Mouse (Mus musculus): ENCODE results near the gene Galr2. TPM values are rescaled to one million over a fixed set of nuclear protein-coding genes. Genes with fewer than 3 reads are reported as not detected.
"Not testable (repeated sequence)": the region's sequence is repeated elsewhere in the genome, so short reads cannot be mapped to it uniquely, and the experiment has no call there.

Gene Galr2
- polyA plus RNA-seq, 1 experiment from 2014 or later: 0.07 TPM

DNA sequence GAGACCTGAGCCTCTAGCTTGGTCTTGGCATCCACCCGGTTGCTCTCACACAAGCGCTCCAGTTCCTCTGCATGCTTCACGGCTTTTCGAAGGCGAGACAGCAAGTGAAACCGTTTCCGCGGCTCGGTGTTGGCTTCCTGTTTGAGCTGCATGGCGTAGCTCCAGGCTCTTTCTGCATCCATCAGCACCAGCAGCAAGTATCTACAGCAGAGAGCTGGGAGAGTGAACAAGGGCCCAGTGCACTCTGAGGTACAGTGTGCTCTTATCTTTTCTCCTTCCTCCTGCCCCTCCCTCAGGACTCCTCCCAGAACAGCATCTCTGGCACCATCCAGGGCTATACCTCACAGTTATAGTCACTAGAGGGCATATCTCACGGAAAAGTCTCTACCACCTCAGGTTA lies 15.4 kb upstream of the Galr2 start:
- Histone ChIP-seq H3K4me3 (ENCODE audit: low read depth, low read length) (no peak overlapping the region), H3K27ac (ENCODE audit: low read depth, low read length) (no peak overlapping the region), H3K36me3 (ENCODE audit: control insufficient read depth, insufficient read depth, low read length) (peaks cover 32% of the 10 kb centered on the region), H3K9me3 (ENCODE audit: control insufficient read depth, low read length) (no peaks in the 10 kb centered on the region), H3K9ac (ENCODE audit: low read length) (no peak overlapping the region), H3K4me2 (no peak overlapping the region), H3K27me3 (ENCODE audit: control insufficient read depth, insufficient read depth, low read length) (no peaks in the 10 kb centered on the region), H3K4me1 (ENCODE audit: control insufficient read depth, insufficient read depth, low read length) (no peaks in the 10 kb centered on the region)
- 90% methylated on average over 11 of the region's 11 CpGs for WGBS
- ATAC-seq (ENCODE audit: low FRiP score) (no peak), DNase-seq (ENCODE audit: low spot score, missing footprints) (no peak)

DNA sequence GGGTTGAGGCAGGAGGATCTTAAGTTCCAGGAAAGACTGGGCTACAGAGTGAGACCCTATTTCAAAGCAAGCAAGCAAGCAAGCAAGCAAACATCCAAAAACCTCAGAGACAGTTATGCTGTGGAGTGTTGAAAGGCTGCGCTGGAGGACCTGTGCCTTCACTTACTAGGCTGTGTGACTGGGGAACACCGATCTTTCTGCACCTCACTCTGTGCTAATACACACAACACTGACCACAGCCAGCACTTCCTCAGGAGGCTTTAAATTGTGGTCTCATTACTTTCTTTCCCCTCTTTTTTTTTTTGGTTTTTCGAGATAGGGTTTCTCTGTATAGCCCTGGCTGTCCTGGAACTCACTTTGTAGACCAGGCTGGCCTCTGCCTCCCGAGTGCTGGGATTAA lies 14.9 kb upstream of the Galr2 start:
- WGBS: 95% methylated on average over 4 of the region's 4 CpGs
- no peak overlapping the region for H3K4me3 ChIP-seq (ENCODE audit: low read depth, low read length)
- DNase-seq (ENCODE audit: low spot score, missing footprints): no peak
- no peaks in the 10 kb centered on the region for H3K4me1 ChIP-seq (ENCODE audit: control insufficient read depth, insufficient read depth, low read length)
- H3K9ac ChIP-seq (ENCODE audit: low read length): no peak overlapping the region
- H3K27me3 ChIP-seq (ENCODE audit: control insufficient read depth, insufficient read depth, low read length): no peaks in the 10 kb centered on the region
- ATAC-seq (ENCODE audit: low FRiP score): no peak
- H3K36me3 ChIP-seq (ENCODE audit: control insufficient read depth, insufficient read depth, low read length): peaks cover 28% of the 10 kb centered on the region
- H3K4me2 ChIP-seq: no peak overlapping the region
- no peak overlapping the region for H3K27ac ChIP-seq (ENCODE audit: low read depth, low read length)
- H3K9me3 ChIP-seq (ENCODE audit: control insufficient read depth, low read length): no peaks in the 10 kb centered on the region

DNA sequence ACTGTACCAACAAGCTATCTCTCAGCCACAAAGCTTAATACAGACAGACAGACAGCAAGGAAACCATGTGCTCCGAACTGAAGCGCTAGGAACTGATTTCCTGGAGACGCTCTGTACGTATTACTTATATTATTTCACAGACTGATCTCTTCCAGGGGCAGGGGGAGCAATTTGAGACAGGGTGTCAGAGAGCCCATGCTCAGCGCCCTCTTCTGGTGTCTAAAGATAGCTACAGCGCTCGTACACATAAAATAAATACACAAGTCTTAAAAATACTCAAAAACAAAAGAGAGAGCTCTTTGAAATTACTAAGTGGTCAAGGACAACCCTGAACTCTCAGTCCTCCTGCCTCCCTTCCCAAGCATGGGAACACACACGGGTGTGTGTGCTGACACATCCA lies 13.1 kb upstream of the Galr2 start:
- WGBS: 89% methylated on average over 8 of the region's 8 CpGs

DNA sequence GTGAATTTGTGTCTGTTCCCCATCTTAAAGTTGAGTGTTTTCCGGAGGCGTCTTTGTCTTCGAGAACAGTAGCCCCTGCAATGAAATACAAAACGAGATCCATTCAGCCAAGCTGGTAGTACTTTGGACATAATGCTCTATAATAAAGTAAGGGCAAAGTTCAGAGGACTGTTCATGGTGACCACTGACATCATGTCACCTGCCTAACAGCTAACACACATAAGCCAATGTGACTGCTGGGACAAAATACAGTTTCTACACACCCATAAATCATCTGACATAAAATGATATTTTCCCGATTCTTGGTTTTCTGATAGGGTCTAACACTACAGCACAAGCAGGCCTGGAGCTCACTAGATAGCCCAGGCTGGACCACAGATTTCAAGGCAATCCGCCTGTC lies 12.4 kb upstream of the Galr2 start:
- Histone ChIP-seq H3K4me1 (ENCODE audit: control insufficient read depth, insufficient read depth, low read length) (peaks cover 11% of the 10 kb centered on the region), H3K9ac (ENCODE audit: low read length) (no peak overlapping the region), H3K27ac (ENCODE audit: low read depth, low read length) (no peak overlapping the region), H3K4me3 (ENCODE audit: low read depth, low read length) (no peak overlapping the region), H3K9me3 (ENCODE audit: control insufficient read depth, low read length) (no peaks in the 10 kb centered on the region), H3K4me2 (no peak overlapping the region), H3K27me3 (ENCODE audit: control insufficient read depth, insufficient read depth, low read length) (no peaks in the 10 kb centered on the region), H3K36me3 (ENCODE audit: control insufficient read depth, insufficient read depth, low read length) (peaks cover 24% of the 10 kb centered on the region)
- 95% methylated on average over 6 of the region's 6 CpGs for WGBS
- DNase-seq (ENCODE audit: low spot score, missing footprints): no peak
- ATAC-seq (ENCODE audit: low FRiP score): no peak

More for the DNA sequence above, 13.1 kb upstream of the Galr2 start:
- H3K9me3 ChIP-seq (ENCODE audit: control insufficient read depth, low read length): no peaks in the 10 kb centered on the region
- H3K36me3 ChIP-seq (ENCODE audit: control insufficient read depth, insufficient read depth, low read length): peaks cover 24% of the 10 kb centered on the region
- DNase-seq (ENCODE audit: low spot score, missing footprints) (no peak), ATAC-seq (ENCODE audit: low FRiP score) (no peak)
- H3K4me1 ChIP-seq (ENCODE audit: control insufficient read depth, insufficient read depth, low read length): peaks cover 4% of the 10 kb centered on the region
- no peak overlapping the region for H3K4me3 ChIP-seq (ENCODE audit: low read depth, low read length)
- H3K4me2 ChIP-seq: no peak overlapping the region
- H3K9ac ChIP-seq (ENCODE audit: low read length): no peak overlapping the region
- H3K27me3 ChIP-seq (ENCODE audit: control insufficient read depth, insufficient read depth, low read length): no peaks in the 10 kb centered on the region
- H3K27ac ChIP-seq (ENCODE audit: low read depth, low read length): no peak overlapping the region

DNA sequence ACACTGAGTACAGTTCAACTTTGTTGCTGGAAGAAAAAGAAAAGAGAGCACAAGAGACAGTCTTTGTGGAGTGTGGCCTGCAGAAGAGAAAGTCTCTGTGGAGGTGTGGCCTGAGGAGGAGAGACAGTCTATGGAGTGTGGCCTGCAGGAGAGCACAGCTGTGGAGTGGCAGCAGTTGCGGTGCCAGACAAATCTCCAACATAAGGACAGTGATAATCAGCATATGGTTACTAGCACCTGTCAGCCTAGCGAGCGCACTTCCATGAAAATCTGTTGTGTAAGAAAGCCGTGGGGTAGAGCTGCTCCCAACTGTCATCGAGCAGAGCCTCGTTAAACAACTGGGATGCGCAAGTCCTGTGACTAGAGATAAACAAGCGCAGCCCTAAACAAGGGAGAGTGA lies 11.2 kb upstream of the Galr2 start:
- ATAC-seq (ENCODE audit: low FRiP score) (no peak), DNase-seq (ENCODE audit: low spot score, missing footprints) (no peak)
- WGBS: 93% methylated on average over 8 of the region's 8 CpGs
- Histone ChIP-seq H3K27me3 (ENCODE audit: control insufficient read depth, insufficient read depth, low read length) (no peaks in the 10 kb centered on the region), H3K36me3 (ENCODE audit: control insufficient read depth, insufficient read depth, low read length) (peaks cover 17% of the 10 kb centered on the region), H3K27ac (ENCODE audit: low read depth, low read length) (no peak overlapping the region), H3K4me2 (no peak overlapping the region), H3K4me1 (ENCODE audit: control insufficient read depth, insufficient read depth, low read length) (peaks cover 13% of the 10 kb centered on the region), H3K4me3 (ENCODE audit: low read depth, low read length) (no peak overlapping the region), H3K9me3 (ENCODE audit: control insufficient read depth, low read length) (no peaks in the 10 kb centered on the region), H3K9ac (ENCODE audit: low read length) (no peak overlapping the region)

DNA sequence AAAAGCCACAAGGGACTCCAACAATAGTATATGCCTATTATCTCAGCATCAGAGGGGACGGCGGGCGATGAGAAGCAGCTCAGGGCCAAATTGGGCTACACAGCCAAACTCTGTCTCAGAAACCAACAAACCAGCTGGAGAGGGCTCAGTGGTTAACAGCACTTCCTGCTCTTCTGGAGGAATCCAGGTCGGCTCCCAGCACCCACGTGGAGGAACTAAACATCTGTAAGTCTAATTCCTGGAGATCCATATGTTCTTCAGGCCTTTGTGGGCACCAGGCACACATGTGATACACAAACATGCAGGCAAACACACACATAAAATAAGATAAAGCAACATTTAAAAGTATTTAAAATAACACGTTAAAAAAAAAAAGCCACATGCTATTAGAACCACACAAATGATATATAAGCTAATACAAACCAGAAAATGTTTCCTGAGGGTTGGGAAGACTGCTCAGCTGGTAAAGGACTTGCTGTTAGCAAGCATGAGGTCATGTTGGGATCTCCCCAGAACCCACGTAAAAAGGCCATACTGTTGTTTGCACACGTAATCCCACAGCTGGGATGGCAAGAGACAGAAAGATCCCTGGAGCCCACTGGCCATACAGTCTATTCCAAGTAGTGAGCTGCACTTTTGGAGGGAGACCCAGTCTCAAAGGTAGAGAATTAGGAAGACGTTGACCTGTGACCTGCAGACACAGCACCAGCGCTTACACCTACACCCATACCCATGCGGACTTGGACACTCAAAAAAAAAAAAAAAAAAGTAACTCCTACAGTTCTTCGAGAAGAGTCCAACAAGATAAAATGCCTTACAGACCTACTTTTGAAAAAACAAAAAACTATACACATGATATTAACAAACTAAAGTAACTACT lies 7.9 kb upstream of the Galr2 start:
- no peaks in the 10 kb centered on the region for H3K9me3 ChIP-seq (ENCODE audit: control insufficient read depth, low read length)
- peak overlapping the region; percentile 95 for H3K4me2 ChIP-seq
- no peak for ATAC-seq (ENCODE audit: low FRiP score)
- H3K9ac ChIP-seq (ENCODE audit: low read length): peak overlapping the region; percentile 93
- H3K27ac ChIP-seq (ENCODE audit: low read depth, low read length): no peak overlapping the region
- no peak for DNase-seq (ENCODE audit: low spot score, missing footprints)
- no peaks in the 10 kb centered on the region for H3K27me3 ChIP-seq (ENCODE audit: control insufficient read depth, insufficient read depth, low read length)
- 64% methylated on average over 12 of the region's 12 CpGs for whole genome bisulfite sequencing
- peaks cover 3% of the 10 kb centered on the region for H3K36me3 ChIP-seq (ENCODE audit: control insufficient read depth, insufficient read depth, low read length)
- H3K4me1 ChIP-seq (ENCODE audit: control insufficient read depth, insufficient read depth, low read length): peaks cover 17% of the 10 kb centered on the region
- peak overlapping the region; percentile 96 for H3K4me3 ChIP-seq (ENCODE audit: low read depth, low read length)

DNA sequence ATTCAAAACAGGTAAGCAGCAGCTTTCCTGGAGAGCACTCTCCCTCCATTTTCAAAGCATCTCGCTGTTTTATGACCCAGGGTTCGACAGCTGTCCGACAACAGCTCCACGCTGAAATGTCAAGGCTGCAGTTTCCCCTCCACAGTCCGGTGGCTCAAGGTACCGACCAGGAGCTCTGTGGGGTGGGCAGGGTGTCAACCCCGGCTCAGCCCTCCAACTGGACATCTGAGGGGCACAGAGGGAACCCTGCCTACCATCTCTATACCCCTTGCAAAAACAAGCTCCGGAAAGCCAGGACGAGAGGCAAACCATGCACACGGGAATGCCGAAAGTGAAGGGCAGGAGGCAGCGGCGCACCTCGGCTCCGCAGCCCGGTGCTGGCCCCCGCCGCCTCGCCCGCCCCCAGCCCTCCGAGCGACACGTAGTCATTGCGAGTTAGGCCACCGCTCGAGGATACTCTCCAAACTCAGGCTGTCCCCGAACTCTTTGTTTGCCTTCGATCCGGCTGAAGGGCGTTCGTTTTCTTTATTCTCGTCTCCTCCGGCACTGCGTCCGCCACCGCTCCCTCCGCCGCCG lies 7.2 kb upstream of the Galr2 start:
- no peaks in the 10 kb centered on the region for H3K27me3 ChIP-seq (ENCODE audit: control insufficient read depth, insufficient read depth, low read length)
- peak overlapping the region; percentile 95 for H3K4me2 ChIP-seq
- WGBS: under 1% methylated on average over 37 of the region's 39 CpGs
- H3K9ac ChIP-seq (ENCODE audit: low read length): peak overlapping the region; percentile 93
- peak overlapping the region; percentile 41; the same call in 1 of the 2 replicates for H3K27ac ChIP-seq (ENCODE audit: low read depth, low read length)
- peaks cover 17% of the 10 kb centered on the region for H3K4me1 ChIP-seq (ENCODE audit: control insufficient read depth, insufficient read depth, low read length)
- ATAC-seq (ENCODE audit: low FRiP score): peak; percentile 69
- H3K4me3 ChIP-seq (ENCODE audit: low read depth, low read length): peak overlapping the region; percentile 96
- peak; percentile 88 for DNase-seq (ENCODE audit: low spot score, missing footprints)
- H3K9me3 ChIP-seq (ENCODE audit: control insufficient read depth, low read length): no peaks in the 10 kb centered on the region
- H3K36me3 ChIP-seq (ENCODE audit: control insufficient read depth, insufficient read depth, low read length): no peaks in the 10 kb centered on the region; the same call in 1 of the 2 replicates

- H3K36me3 ChIP-seq (ENCODE audit: control insufficient read depth, insufficient read depth, low read length): no peaks in the 10 kb centered on the region; the same call in 1 of the 2 replicates
- peak; percentile 97 for DNase-seq (ENCODE audit: low spot score, missing footprints)
- H3K4me3 ChIP-seq (ENCODE audit: low read depth, low read length): peak within 1 kb of the TSS; percentile 96
- H3K9ac ChIP-seq (ENCODE audit: low read length): peak within 1 kb of the TSS; percentile 93
- H3K27ac ChIP-seq (ENCODE audit: low read depth, low read length): peak within 1 kb of the TSS; percentile 81
- peaks cover 17% of the 10 kb centered on the region for H3K4me1 ChIP-seq (ENCODE audit: control insufficient read depth, insufficient read depth, low read length)
- no peaks in the 10 kb centered on the region for H3K27me3 ChIP-seq (ENCODE audit: control insufficient read depth, insufficient read depth, low read length)
- H3K4me2 ChIP-seq: peak within 1 kb of the TSS; percentile 95
- whole genome bisulfite sequencing: 4% methylated on average over 32 of the region's 32 CpGs
- ATAC-seq (ENCODE audit: low FRiP score): peak; percentile 98
- no peaks in the 10 kb centered on the region for H3K9me3 ChIP-seq (ENCODE audit: control insufficient read depth, low read length)
These were observed 6.6 kb upstream of the Galr2 start, which contains the start of gene Srp68 for GRCm38 (mm10) chr11:116274045-116274666. Gene Srp68 (minus strand): TSS chr11:116274217.

- not testable (repeated sequence) for H3K4me2 ChIP-seq; H3K4me3 ChIP-seq (ENCODE audit: low read depth, low read length); H3K36me3 ChIP-seq (ENCODE audit: control insufficient read depth, insufficient read depth, low read length); H3K27ac ChIP-seq (ENCODE audit: low read depth, low read length); DNase-seq (ENCODE audit: low spot score, missing footprints); H3K9ac ChIP-seq (ENCODE audit: low read length); ATAC-seq (ENCODE audit: low FRiP score); H3K9me3 ChIP-seq (ENCODE audit: control insufficient read depth, low read length)
- WGBS: 92% methylated on average over 1 of the region's 1 CpGs
- peaks cover 27% of the 10 kb centered on the region for H3K4me1 ChIP-seq (ENCODE audit: control insufficient read depth, insufficient read depth, low read length)
- peaks cover 25% of the 10 kb centered on the region for H3K27me3 ChIP-seq (ENCODE audit: control insufficient read depth, insufficient read depth, low read length)
These were observed 3.6 kb upstream of the Galr2 start for GRCm38 (mm10) chr11:116277184-116277583.
